Mouse (Mus musculus) left cerebral cortex, adult 6 months (tissue): ENCODE results near the gene Fgf15. TPM values are rescaled to one million over a fixed set of nuclear protein-coding genes. Genes with fewer than 3 reads are reported as not detected.

Experiments
- long read RNA-seq, 2 experiments: library from polyadenylated mRNA; unstranded; transcript quantifications; one replicate each; pipeline ENCODE4 v2.0.0; 2019 to 2020
- polyA plus RNA-seq: library from polyadenylated mRNA; unstranded; fragments of <200 nt; fragmentation: Nextera tagmentation; gene quantifications from 2 replicates; pipeline ENCODE4 v1.2.3, GENCODE M21; 2021

Gene Fgf15
- polyA plus RNA-seq, result not detected in 2 replicates
- long read RNA-seq, experiment 1, result 0 reads
- long read RNA-seq, experiment 2, result 0 reads

GRCm38 (mm10) chr7:144896294-144897218, at the start of gene Fgf15:
Gene Fgf15, plus strand, starts transcription at chr7:144896531.

DNA sequence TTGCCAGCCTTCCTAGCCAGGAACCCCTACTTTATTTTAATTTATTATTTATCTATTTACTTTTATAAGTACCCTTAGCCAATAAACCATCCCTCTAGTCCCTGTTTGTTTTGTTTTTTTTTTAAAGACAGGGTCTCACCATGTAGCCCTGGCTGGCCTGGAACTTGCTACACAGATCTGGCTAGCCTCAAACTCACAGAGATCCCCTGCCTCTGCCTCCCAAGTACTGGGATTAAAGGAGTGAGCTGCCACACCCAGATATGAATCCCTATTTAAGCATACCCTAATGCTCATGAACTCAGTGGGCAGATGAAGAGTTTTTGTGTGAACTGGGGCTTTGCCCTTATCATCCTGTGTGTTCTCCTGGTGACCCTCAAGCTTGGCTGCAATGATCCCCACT, 49.3 kb upstream of the Fgf15 start, which contains the start of gene Fgf4:
TSS of gene Fgf4 (plus strand) at position 301 of the 400 bp plus-strand sequence.

GRCm38 (mm10) chr7:144914948-144915750, 18.8 kb downstream of the Fgf15 start, which contains the start of gene LTO1:
Gene LTO1, plus strand, starts transcription at chr7:144915100.

GRCm38 (mm10) chr7:144939344-144940002, 43.1 kb downstream of the Fgf15 start, which contains the start of gene Ccnd1:
Gene Ccnd1, minus strand, starts transcription at chr7:144939925.

Other genes with a start within 250 kb of the Fgf15 start
- 0.45 and 1.7 TPM in 2 replicates for gene Ano1, start 144.6 kb upstream of the Fgf15 start, polyA plus RNA-seq
- gene Fgf3, start 58.4 kb upstream of the Fgf15 start, polyA plus RNA-seq, result 1.4 and 2.4 TPM in 2 replicates
- gene Fgf4, start 49.2 kb upstream of the Fgf15 start, polyA plus RNA-seq, result not detected in 2 replicates
- 20.5 and 22.4 TPM in 2 replicates for gene LTO1, start 18.6 kb downstream of the Fgf15 start, polyA plus RNA-seq
- 13.7 and 19.5 TPM in 2 replicates for gene Ccnd1, start 43.4 kb downstream of the Fgf15 start, polyA plus RNA-seq